Mouse (Mus musculus) lung, postnatal 25 days (tissue): ENCODE measurements at regions not wholly inside any gene's neighbourhood (a gene's known extent, or its start where the extent isn't known, plus 50 kb on each side); places are given as distances from the start of the nearest gene placed in this dataset.

Experiments used
- DNase-seq: peaks from one replicate; pipeline ENCODE4 v3.0.0; 2022; ENCODE audit warnings: low spot score

DNA sequence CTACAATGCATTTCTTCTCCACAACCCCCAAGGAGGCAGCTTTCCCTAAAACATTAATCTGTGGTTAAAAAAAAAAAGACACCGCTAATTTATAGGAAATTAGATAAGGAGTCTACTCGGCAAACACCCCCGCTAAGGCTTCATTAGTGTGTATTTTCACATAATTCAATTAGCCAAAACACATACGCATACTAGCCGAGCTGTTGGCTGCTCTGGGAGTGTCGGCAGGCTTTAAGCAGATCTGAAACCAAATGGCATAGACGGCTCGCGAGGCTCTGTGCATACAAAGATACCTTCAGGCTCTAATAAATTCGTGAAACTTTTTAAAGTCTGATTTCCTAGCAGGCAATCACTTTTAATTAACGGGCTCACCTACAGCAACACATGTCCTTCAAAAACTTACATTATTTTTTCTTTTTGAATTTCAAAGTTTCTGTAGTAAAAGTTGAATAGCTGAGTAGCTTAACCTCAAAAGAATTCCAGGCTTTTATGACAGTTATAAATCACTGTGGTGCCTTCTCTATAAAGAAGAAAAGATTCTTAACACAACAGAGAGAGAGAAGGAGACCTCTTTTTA lies 68.0 kb upstream of the Smyd2 start:
- DNase-seq = no peak

- no peak for DNase-seq
Measured at GRCm38 (mm10) chr1:189989376-189989775, 67.2 kb upstream of the Smyd2 start.

DNA sequence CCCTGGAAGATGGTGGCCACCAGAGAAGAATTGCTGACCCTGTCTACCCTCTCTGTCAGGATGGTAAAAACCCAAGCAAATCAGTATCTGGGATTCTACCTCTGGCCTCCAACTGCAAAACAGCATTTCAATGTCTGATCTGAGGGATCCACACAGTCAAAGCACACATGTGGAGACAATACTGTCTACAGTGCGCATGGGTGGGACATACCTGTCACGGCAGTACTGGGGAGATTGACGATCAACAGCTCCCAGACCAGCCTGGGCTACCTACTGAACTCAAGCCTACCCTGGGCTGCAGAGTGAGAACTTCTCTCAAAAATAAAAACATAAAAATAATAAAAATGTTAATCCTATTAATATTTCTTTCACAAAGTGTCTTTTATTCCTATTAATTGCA lies 66.7 kb upstream of the Smyd2 start:
- DNase-seq = no peak

- DNase-seq = no peak
Measured at GRCm38 (mm10) chr1:189985516-189986205, 63.5 kb upstream of the Smyd2 start.

- no peak for DNase-seq
Measured at GRCm38 (mm10) chr1:189978244-189978643, 56.1 kb upstream of the Smyd2 start.

GRCm38 (mm10) chr1:189975660-189976059 lies 53.5 kb upstream of the Smyd2 start:
- no peak for DNase-seq

- peak; percentile 67 for DNase-seq
Measured at GRCm38 (mm10) chr1:189972790-189973406, 50.7 kb upstream of the Smyd2 start.
